Mouse (Mus musculus) embryo, embryonic 9.5 days (tissue): ENCODE results near the gene Serpinb3c.
"Not testable (repeated sequence)": the region's sequence is repeated elsewhere in the genome, so short reads cannot be mapped to it uniquely, and the experiment has no call there.

Experiments used
- DNase-seq: peaks from one replicate; pipeline ENCODE4 v3.0.0-alpha.2; 2017; ENCODE audit errors: extremely low spot score

The Serpinb3c gene

DNA sequence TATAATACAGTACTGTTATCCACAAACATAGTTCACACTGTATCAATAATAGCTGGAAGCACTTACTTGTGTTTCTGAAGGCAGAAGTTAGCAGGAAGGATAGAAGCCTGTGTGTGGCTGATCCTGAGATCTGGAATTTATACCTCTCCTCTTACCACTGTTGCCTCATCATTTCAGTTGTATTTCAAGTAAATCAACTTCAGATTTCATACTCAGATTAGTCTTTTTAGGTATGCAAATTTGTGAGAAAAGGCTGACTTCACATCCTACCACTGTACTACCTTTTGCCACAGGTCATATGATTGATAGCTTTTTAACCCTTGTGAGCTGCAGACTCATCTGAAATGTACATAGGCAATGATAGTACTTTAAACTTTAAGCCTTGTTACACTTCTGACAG lies at the start of gene Serpinb3c, which contains the start of gene Serpinb3b:
TSS of gene Serpinb3c (minus strand) at position 111 of the 400 bp plus-strand sequence.
TSS of gene Serpinb3b (minus strand) at position 101 of the 400 bp plus-strand sequence.
- DNase-seq, result not testable (repeated sequence)

DNA sequence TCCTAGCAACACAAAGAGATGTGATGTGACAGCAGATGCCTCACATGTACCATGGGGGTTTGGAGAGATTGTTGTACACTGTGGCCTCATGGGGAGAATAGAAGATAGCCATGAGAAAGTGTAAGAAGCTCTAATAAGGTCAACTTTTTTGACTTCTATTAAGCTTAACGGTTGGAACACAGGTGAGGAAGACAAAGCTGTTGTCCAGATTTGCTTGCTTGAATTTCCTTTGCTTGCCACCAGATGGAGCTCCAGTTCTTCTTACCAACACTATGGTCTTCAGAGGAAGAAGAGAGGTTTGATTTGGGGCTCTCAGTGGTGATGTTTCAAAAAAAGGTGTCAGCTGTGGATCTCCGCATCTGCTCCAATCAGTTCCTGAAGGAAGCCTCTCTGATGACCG lies 35.0 kb downstream of the Serpinb3c start:
- not testable (repeated sequence) for DNase-seq
